Mouse (Mus musculus): ENCODE results near the gene Mcoln2. TPM values are rescaled to one million over a fixed set of nuclear protein-coding genes. Genes with fewer than 3 reads are reported as not detected.

The Mcoln2 gene
- polyA plus RNA-seq, 1 experiment from 2014 or later = 0.18 TPM

- 92% methylated on average over 2 of the region's 2 CpGs for WGBS
- ATAC-seq = no peak
- no peaks in the 10 kb centered on the region for H3K4me1 ChIP-seq (ENCODE audit: control insufficient read depth, insufficient read depth, low read length)
Measured at GRCm38 (mm10) chr3:146135417-146135816, 14.2 kb upstream of the Mcoln2 start.

GRCm38 (mm10) chr3:146136422-146136821 lies 13.2 kb upstream of the Mcoln2 start:
- H3K27me3 ChIP-seq (ENCODE audit: control insufficient read depth, insufficient read depth, low read depth, low read length) = no peaks in the 10 kb centered on the region
- no peak overlapping the region for H3K9ac ChIP-seq (ENCODE audit: low read depth, low read length)
- no peak for ATAC-seq
- H3K36me3 ChIP-seq (ENCODE audit: control insufficient read depth, insufficient read depth, low read length) = no peaks in the 10 kb centered on the region
- no peak overlapping the region for H3K4me3 ChIP-seq (ENCODE audit: low read depth, low read length)
- no peak overlapping the region for H3K4me2 ChIP-seq (ENCODE audit: low read length)
- H3K9me3 ChIP-seq (replicated peaks; ENCODE audit: control insufficient read depth, low read length, poor library complexity, severe bottlenecking) = peaks cover 2% of the 10 kb centered on the region; the same call in 1 of the 2 replicates
- WGBS = 32% methylated on average over 10 of the region's 10 CpGs
- no peak overlapping the region for H3K27ac ChIP-seq (ENCODE audit: low read length)
- H3K4me1 ChIP-seq (ENCODE audit: control insufficient read depth, insufficient read depth, low read length) = no peaks in the 10 kb centered on the region

More at GRCm38 (mm10) chr3:146135417-146135816, 14.2 kb upstream of the Mcoln2 start:
- H3K4me2 ChIP-seq (ENCODE audit: low read length) = no peak overlapping the region
- peaks cover 2% of the 10 kb centered on the region; the same call in 1 of the 2 replicates for H3K9me3 ChIP-seq (replicated peaks; ENCODE audit: control insufficient read depth, low read length, poor library complexity, severe bottlenecking)
- H3K4me3 ChIP-seq (ENCODE audit: low read depth, low read length) = no peak overlapping the region
- no peak overlapping the region for H3K9ac ChIP-seq (ENCODE audit: low read depth, low read length)
- no peak overlapping the region for H3K27ac ChIP-seq (ENCODE audit: low read length)
- H3K36me3 ChIP-seq (ENCODE audit: control insufficient read depth, insufficient read depth, low read length) = no peaks in the 10 kb centered on the region
- H3K27me3 ChIP-seq (ENCODE audit: control insufficient read depth, insufficient read depth, low read depth, low read length) = no peaks in the 10 kb centered on the region

- ATAC-seq = no peak
- no peak overlapping the region for H3K9ac ChIP-seq (ENCODE audit: low read depth, low read length)
- no peaks in the 10 kb centered on the region for H3K4me1 ChIP-seq (ENCODE audit: control insufficient read depth, insufficient read depth, low read length)
- no peak overlapping the region for H3K4me2 ChIP-seq (ENCODE audit: low read length)
- peaks cover 2% of the 10 kb centered on the region; the same call in 1 of the 2 replicates for H3K9me3 ChIP-seq (replicated peaks; ENCODE audit: control insufficient read depth, low read length, poor library complexity, severe bottlenecking)
- H3K36me3 ChIP-seq (ENCODE audit: control insufficient read depth, insufficient read depth, low read length) = no peaks in the 10 kb centered on the region
- no peak overlapping the region for H3K4me3 ChIP-seq (ENCODE audit: low read depth, low read length)
- WGBS = 93% methylated on average over 7 of the region's 7 CpGs
- H3K27ac ChIP-seq (ENCODE audit: low read length) = no peak overlapping the region
- H3K27me3 ChIP-seq (ENCODE audit: control insufficient read depth, insufficient read depth, low read depth, low read length) = no peaks in the 10 kb centered on the region
Measured at GRCm38 (mm10) chr3:146140276-146140675, 9.4 kb upstream of the Mcoln2 start.

- 74% methylated on average over 7 of the region's 7 CpGs for WGBS
- H3K4me2 ChIP-seq (ENCODE audit: low read length) = no peak overlapping the region
- H3K27me3 ChIP-seq (ENCODE audit: control insufficient read depth, insufficient read depth, low read depth, low read length) = no peaks in the 10 kb centered on the region
- ATAC-seq = peak; percentile 51; the same call in 1 of the 2 replicates
- no peak overlapping the region for H3K4me3 ChIP-seq (ENCODE audit: low read depth, low read length)
- H3K9ac ChIP-seq (ENCODE audit: low read depth, low read length) = no peak overlapping the region
- H3K27ac ChIP-seq (ENCODE audit: low read length) = no peak overlapping the region
- H3K36me3 ChIP-seq (ENCODE audit: control insufficient read depth, insufficient read depth, low read length) = no peaks in the 10 kb centered on the region
- H3K9me3 ChIP-seq (replicated peaks; ENCODE audit: control insufficient read depth, low read length, poor library complexity, severe bottlenecking) = peaks cover 6% of the 10 kb centered on the region; the same call in 1 of the 2 replicates
- H3K4me1 ChIP-seq (ENCODE audit: control insufficient read depth, insufficient read depth, low read length) = no peaks in the 10 kb centered on the region
Measured at GRCm38 (mm10) chr3:146142523-146142922, 7.1 kb upstream of the Mcoln2 start.

- H3K4me1 ChIP-seq (ENCODE audit: control insufficient read depth, insufficient read depth, low read length) = peaks cover 8% of the 10 kb centered on the region
- ATAC-seq = no peak
- peaks cover 2% of the 10 kb centered on the region for H3K27me3 ChIP-seq (ENCODE audit: control insufficient read depth, insufficient read depth, low read depth, low read length)
- no peak overlapping the region for H3K4me3 ChIP-seq (ENCODE audit: low read depth, low read length)
- no peak overlapping the region for H3K4me2 ChIP-seq (ENCODE audit: low read length)
- 62% methylated on average over 5 of the region's 5 CpGs for WGBS
- no peaks in the 10 kb centered on the region for H3K36me3 ChIP-seq (ENCODE audit: control insufficient read depth, insufficient read depth, low read length)
- H3K9me3 ChIP-seq (replicated peaks; ENCODE audit: control insufficient read depth, low read length, poor library complexity, severe bottlenecking) = peaks cover 6% of the 10 kb centered on the region; the same call in 1 of the 2 replicates
- no peak overlapping the region for H3K9ac ChIP-seq (ENCODE audit: low read depth, low read length)
- no peak overlapping the region for H3K27ac ChIP-seq (ENCODE audit: low read length)
Measured at GRCm38 (mm10) chr3:146145501-146145900, 4.1 kb upstream of the Mcoln2 start.

- Histone ChIP-seq H3K9me3 (replicated peaks; ENCODE audit: control insufficient read depth, low read length, poor library complexity, severe bottlenecking) (peaks cover 6% of the 10 kb centered on the region; the same call in 1 of the 2 replicates), H3K9ac (ENCODE audit: low read depth, low read length) (no peak overlapping the region), H3K4me3 (ENCODE audit: low read depth, low read length) (no peak overlapping the region), H3K27me3 (ENCODE audit: control insufficient read depth, insufficient read depth, low read depth, low read length) (peaks cover 8% of the 10 kb centered on the region), H3K4me1 (ENCODE audit: control insufficient read depth, insufficient read depth, low read length) (peaks cover 8% of the 10 kb centered on the region), H3K36me3 (ENCODE audit: control insufficient read depth, insufficient read depth, low read length) (no peaks in the 10 kb centered on the region), H3K4me2 (ENCODE audit: low read length) (no peak overlapping the region), H3K27ac (ENCODE audit: low read length) (no peak overlapping the region)
- 65% methylated on average over 5 of the region's 5 CpGs for WGBS
- no peak for ATAC-seq
Measured at GRCm38 (mm10) chr3:146146131-146146530, 3.5 kb upstream of the Mcoln2 start.

- WGBS = 0% methylated on average over 26 of the region's 26 CpGs
- Histone ChIP-seq H3K4me3 (ENCODE audit: low read depth, low read length) (peak overlapping the region; percentile 33), H3K27me3 (ENCODE audit: control insufficient read depth, insufficient read depth, low read depth, low read length) (peaks cover 18% of the 10 kb centered on the region), H3K36me3 (ENCODE audit: control insufficient read depth, insufficient read depth, low read length) (no peaks in the 10 kb centered on the region), H3K27ac (ENCODE audit: low read length) (no peak overlapping the region), H3K4me1 (ENCODE audit: control insufficient read depth, insufficient read depth, low read length) (peaks cover 14% of the 10 kb centered on the region), H3K4me2 (ENCODE audit: low read length) (peak overlapping the region; percentile 76), H3K9me3 (replicated peaks; ENCODE audit: control insufficient read depth, low read length, poor library complexity, severe bottlenecking) (peaks cover 6% of the 10 kb centered on the region; the same call in 1 of the 2 replicates), H3K9ac (ENCODE audit: low read depth, low read length) (peak overlapping the region; percentile 60)
- ATAC-seq = no peak
Measured at GRCm38 (mm10) chr3:146150058-146150400, 396 bp downstream of the Mcoln2 start.

- no peaks in the 10 kb centered on the region for H3K36me3 ChIP-seq (ENCODE audit: control insufficient read depth, insufficient read depth, low read length)
- peak overlapping the region; percentile 33; the same call in 1 of the 2 replicates for H3K4me3 ChIP-seq (ENCODE audit: low read depth, low read length)
- H3K4me1 ChIP-seq (ENCODE audit: control insufficient read depth, insufficient read depth, low read length) = peaks cover 14% of the 10 kb centered on the region
- peaks cover 18% of the 10 kb centered on the region for H3K27me3 ChIP-seq (ENCODE audit: control insufficient read depth, insufficient read depth, low read depth, low read length)
- peak overlapping the region; percentile 76 for H3K4me2 ChIP-seq (ENCODE audit: low read length)
- 27% methylated on average over 11 of the region's 11 CpGs for WGBS
- H3K9me3 ChIP-seq (replicated peaks; ENCODE audit: control insufficient read depth, low read length, poor library complexity, severe bottlenecking) = peaks cover 1% of the 10 kb centered on the region; the same call in 1 of the 2 replicates
- ATAC-seq = no peak
- no peak overlapping the region for H3K9ac ChIP-seq (ENCODE audit: low read depth, low read length)
- H3K27ac ChIP-seq (ENCODE audit: low read length) = no peak overlapping the region
Measured at GRCm38 (mm10) chr3:146150560-146150959, 927 bp downstream of the Mcoln2 start.

GRCm38 (mm10) chr3:146151328-146151727 lies 1.7 kb downstream of the Mcoln2 start:
- no peak overlapping the region for H3K4me3 ChIP-seq (ENCODE audit: low read depth, low read length)
- ATAC-seq = no peak
- H3K27me3 ChIP-seq (ENCODE audit: control insufficient read depth, insufficient read depth, low read depth, low read length) = peaks cover 18% of the 10 kb centered on the region
- no peaks in the 10 kb centered on the region for H3K36me3 ChIP-seq (ENCODE audit: control insufficient read depth, insufficient read depth, low read length)
- H3K4me1 ChIP-seq (ENCODE audit: control insufficient read depth, insufficient read depth, low read length) = peaks cover 14% of the 10 kb centered on the region
- WGBS = 95% methylated on average over 10 of the region's 10 CpGs
- H3K9me3 ChIP-seq (replicated peaks; ENCODE audit: control insufficient read depth, low read length, poor library complexity, severe bottlenecking) = no peaks in the 10 kb centered on the region
- H3K4me2 ChIP-seq (ENCODE audit: low read length) = no peak overlapping the region
- H3K27ac ChIP-seq (ENCODE audit: low read length) = no peak overlapping the region
- no peak overlapping the region for H3K9ac ChIP-seq (ENCODE audit: low read depth, low read length)

Measured in midbrain, embryonic 16.5 days (tissue).